Mouse (Mus musculus) lung, postnatal 0 days (tissue): ENCODE results near the gene Dppa3.

ENCODE experiments used
- CTCF ChIP-seq: IDR thresholded peaks from 2 replicates; pipeline ENCODE4 v1.5.1; 2016; ENCODE audit warnings: antibody characterized with exemption, mild to moderate bottlenecking
- EP300 ChIP-seq: IDR thresholded peaks from 2 replicates; pipeline ENCODE4 v1.6.1; 2016; ENCODE audit warnings: antibody characterized with exemption, mild to moderate bottlenecking, control low read depth

DNA sequence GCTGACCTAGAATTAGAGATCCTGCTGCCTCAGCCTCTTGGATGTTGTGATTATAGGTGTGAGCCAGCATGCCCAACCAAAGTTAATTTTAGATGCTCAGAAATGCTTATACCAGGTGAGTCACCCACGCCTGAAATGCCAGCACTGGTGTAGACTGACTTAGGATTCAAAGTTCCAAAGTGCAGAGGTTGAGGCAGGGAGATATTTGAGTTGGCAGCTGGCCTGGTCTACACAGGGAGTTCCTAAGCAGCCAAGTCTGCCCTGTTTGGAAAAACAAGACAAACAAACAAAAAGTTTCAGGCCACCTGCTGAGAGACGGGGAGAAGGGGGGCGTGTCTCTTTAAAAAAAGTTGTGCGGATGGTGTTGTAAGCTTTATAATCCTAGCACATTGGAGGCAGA is 1.1 kb upstream of the Dppa3 start:
- TF ChIP-seq CTCF: no peak
- no peak for TF ChIP-seq EP300
